Mouse (Mus musculus) kidney, adult 11 months (tissue): Measurements from ENCODE around the gene Actl6b.
"Not testable (repeated sequence)": the region's sequence is repeated elsewhere in the genome, so short reads cannot be mapped to it uniquely, and the experiment has no call there.

Experiments
- DNase-seq: peaks from one replicate; pipeline ENCODE4 v3.0.0; 2022

The Actl6b gene

GRCm38 (mm10) chr5:137608654-137609190, 55.4 kb downstream of the Actl6b start:
- DNase-seq: no peak

- DNase-seq: no peak
Measured at GRCm38 (mm10) chr5:137609292-137609691, 56.0 kb downstream of the Actl6b start.

- no peak for DNase-seq
Measured at GRCm38 (mm10) chr5:137610056-137610455, 56.7 kb downstream of the Actl6b start.

GRCm38 (mm10) chr5:137610548-137611244, 57.4 kb downstream of the Actl6b start:
- peak; percentile 85 for DNase-seq

GRCm38 (mm10) chr5:137611245-137611602, 57.9 kb downstream of the Actl6b start:
- peak; percentile 46 for DNase-seq

GRCm38 (mm10) chr5:137613076-137613475, 59.8 kb downstream of the Actl6b start:
- DNase-seq: no peak

- DNase-seq: no peak
Measured at GRCm38 (mm10) chr5:137613550-137613949, 60.2 kb downstream of the Actl6b start, which contains the start of gene Pcolce. Pcolce (minus strand) TSS chr5:137613784.

GRCm38 (mm10) chr5:137614921-137615320, 61.6 kb downstream of the Actl6b start:
- DNase-seq: not testable (repeated sequence)

GRCm38 (mm10) chr5:137615347-137615746, 62.0 kb downstream of the Actl6b start:
- DNase-seq: no peak
